Mouse (Mus musculus): ENCODE measurements at regions not wholly inside any gene's neighbourhood (a gene's known extent, or its start where the extent isn't known, plus 50 kb on each side); places are given as distances from the start of the nearest gene placed in this dataset.

- H3K4me3 ChIP-seq (ENCODE audit: low read depth, low read length), result no peak overlapping the region
- H3K9me3 ChIP-seq (replicated peaks; ENCODE audit: control insufficient read depth, insufficient read depth, low read length, poor library complexity, severe bottlenecking), result no peaks in the 10 kb centered on the region
- no peaks in the 10 kb centered on the region for H3K27me3 ChIP-seq (ENCODE audit: control insufficient read depth, insufficient read depth, low read length, poor library complexity, severe bottlenecking)
- H3K9ac ChIP-seq (ENCODE audit: low read depth, poor library complexity, severe bottlenecking), result no peak overlapping the region
- TF ChIP-seq POLR2A (IDR thresholded peaks at IDR 0.05; ENCODE audit: insufficient read depth, low read length), result no peak
- TF ChIP-seq CTCF (IDR thresholded peaks at IDR 0.05; ENCODE audit: low read depth, low read length), result no peak
- no peak for TF ChIP-seq EP300 (IDR thresholded peaks at IDR 0.05; ENCODE audit: insufficient read depth, low read depth, low read length)
- H3K36me3 ChIP-seq (ENCODE audit: control insufficient read depth, insufficient read depth, low read length, poor library complexity, severe bottlenecking), result no peaks in the 10 kb centered on the region
- no peaks in the 10 kb centered on the region for H3K4me1 ChIP-seq (ENCODE audit: control insufficient read depth, insufficient read depth, low read length)
- H3K27ac ChIP-seq (ENCODE audit: insufficient read depth, low read length), result no peak overlapping the region
These were observed 232.6 kb downstream of the Ube2cbp start for GRCm38 (mm10) chr9:86232174-86232573.

GRCm38 (mm10) chr9:86233775-86234174 lies 231.0 kb downstream of the Ube2cbp start:
- no peaks in the 10 kb centered on the region for H3K36me3 ChIP-seq (ENCODE audit: control insufficient read depth, insufficient read depth, low read length, poor library complexity, severe bottlenecking)
- no peak overlapping the region for H3K4me3 ChIP-seq (ENCODE audit: low read depth, low read length)
- H3K4me1 ChIP-seq (ENCODE audit: control insufficient read depth, insufficient read depth, low read length), result no peaks in the 10 kb centered on the region
- no peak for TF ChIP-seq EP300 (IDR thresholded peaks at IDR 0.05; ENCODE audit: insufficient read depth, low read depth, low read length)
- TF ChIP-seq POLR2A (IDR thresholded peaks at IDR 0.05; ENCODE audit: insufficient read depth, low read length), result no peak
- no peak for TF ChIP-seq CTCF (IDR thresholded peaks at IDR 0.05; ENCODE audit: low read depth, low read length)
- H3K27ac ChIP-seq (ENCODE audit: insufficient read depth, low read length), result no peak overlapping the region
- no peak overlapping the region for H3K9ac ChIP-seq (ENCODE audit: low read depth, poor library complexity, severe bottlenecking)
- no peaks in the 10 kb centered on the region; the same call in 1 of the 2 replicates for H3K27me3 ChIP-seq (ENCODE audit: control insufficient read depth, insufficient read depth, low read length, poor library complexity, severe bottlenecking)
- no peaks in the 10 kb centered on the region for H3K9me3 ChIP-seq (replicated peaks; ENCODE audit: control insufficient read depth, insufficient read depth, low read length, poor library complexity, severe bottlenecking)

- TF ChIP-seq EP300 (IDR thresholded peaks at IDR 0.05; ENCODE audit: insufficient read depth, low read depth, low read length) (no peak), CTCF (IDR thresholded peaks at IDR 0.05; ENCODE audit: low read depth, low read length) (no peak), POLR2A (IDR thresholded peaks at IDR 0.05; ENCODE audit: insufficient read depth, low read length) (no peak)
- no peaks in the 10 kb centered on the region for H3K36me3 ChIP-seq (ENCODE audit: control insufficient read depth, insufficient read depth, low read length, poor library complexity, severe bottlenecking)
- H3K9me3 ChIP-seq (replicated peaks; ENCODE audit: control insufficient read depth, insufficient read depth, low read length, poor library complexity, severe bottlenecking), result no peaks in the 10 kb centered on the region
- no peak overlapping the region for H3K9ac ChIP-seq (ENCODE audit: low read depth, poor library complexity, severe bottlenecking)
- no peak overlapping the region for H3K27ac ChIP-seq (ENCODE audit: insufficient read depth, low read length)
- H3K4me1 ChIP-seq (ENCODE audit: control insufficient read depth, insufficient read depth, low read length), result no peaks in the 10 kb centered on the region
- no peaks in the 10 kb centered on the region; the same call in 1 of the 2 replicates for H3K27me3 ChIP-seq (ENCODE audit: control insufficient read depth, insufficient read depth, low read length, poor library complexity, severe bottlenecking)
- H3K4me3 ChIP-seq (ENCODE audit: low read depth, low read length), result no peak overlapping the region
These were observed 226.1 kb downstream of the Ube2cbp start for GRCm38 (mm10) chr9:86238691-86239090.

GRCm38 (mm10) chr9:86240287-86240686 lies 224.5 kb downstream of the Ube2cbp start:
- Histone ChIP-seq H3K9ac (ENCODE audit: low read depth, poor library complexity, severe bottlenecking) (no peak overlapping the region), H3K4me3 (ENCODE audit: low read depth, low read length) (no peak overlapping the region), H3K36me3 (ENCODE audit: control insufficient read depth, insufficient read depth, low read length, poor library complexity, severe bottlenecking) (no peaks in the 10 kb centered on the region), H3K9me3 (replicated peaks; ENCODE audit: control insufficient read depth, insufficient read depth, low read length, poor library complexity, severe bottlenecking) (no peaks in the 10 kb centered on the region), H3K4me1 (ENCODE audit: control insufficient read depth, insufficient read depth, low read length) (no peaks in the 10 kb centered on the region), H3K27me3 (ENCODE audit: control insufficient read depth, insufficient read depth, low read length, poor library complexity, severe bottlenecking) (no peaks in the 10 kb centered on the region; the same call in 1 of the 2 replicates), H3K27ac (ENCODE audit: insufficient read depth, low read length) (no peak overlapping the region)
- no peak for TF ChIP-seq EP300 (IDR thresholded peaks at IDR 0.05; ENCODE audit: insufficient read depth, low read depth, low read length)

GRCm38 (mm10) chr9:86240896-86241295 lies 223.9 kb downstream of the Ube2cbp start:
- H3K36me3 ChIP-seq (ENCODE audit: control insufficient read depth, insufficient read depth, low read length, poor library complexity, severe bottlenecking), result no peaks in the 10 kb centered on the region

GRCm38 (mm10) chr9:86250197-86250596 lies 214.6 kb downstream of the Ube2cbp start:
- no peaks in the 10 kb centered on the region for H3K9me3 ChIP-seq (replicated peaks; ENCODE audit: control insufficient read depth, insufficient read depth, low read length, poor library complexity, severe bottlenecking)
- no peak overlapping the region for H3K27ac ChIP-seq (ENCODE audit: insufficient read depth, low read length)
- H3K27me3 ChIP-seq (ENCODE audit: control insufficient read depth, insufficient read depth, low read length, poor library complexity, severe bottlenecking), result no peaks in the 10 kb centered on the region
- no peak overlapping the region for H3K9ac ChIP-seq (ENCODE audit: low read depth, poor library complexity, severe bottlenecking)
- H3K4me3 ChIP-seq (ENCODE audit: low read depth, low read length), result no peak overlapping the region
- no peaks in the 10 kb centered on the region for H3K4me1 ChIP-seq (ENCODE audit: control insufficient read depth, insufficient read depth, low read length)
- no peaks in the 10 kb centered on the region for H3K36me3 ChIP-seq (ENCODE audit: control insufficient read depth, insufficient read depth, low read length, poor library complexity, severe bottlenecking)
- TF ChIP-seq CTCF (IDR thresholded peaks at IDR 0.05; ENCODE audit: low read depth, low read length), result no peak
- no peak for TF ChIP-seq POLR2A (IDR thresholded peaks at IDR 0.05; ENCODE audit: insufficient read depth, low read length)
- no peak for TF ChIP-seq EP300 (IDR thresholded peaks at IDR 0.05; ENCODE audit: insufficient read depth, low read depth, low read length)

More at GRCm38 (mm10) chr9:86240896-86241295, 223.9 kb downstream of the Ube2cbp start:
- H3K9me3 ChIP-seq (replicated peaks; ENCODE audit: control insufficient read depth, insufficient read depth, low read length, poor library complexity, severe bottlenecking), result no peaks in the 10 kb centered on the region
- no peaks in the 10 kb centered on the region for H3K4me1 ChIP-seq (ENCODE audit: control insufficient read depth, insufficient read depth, low read length)
- no peak overlapping the region for H3K4me3 ChIP-seq (ENCODE audit: low read depth, low read length)
- H3K27me3 ChIP-seq (ENCODE audit: control insufficient read depth, insufficient read depth, low read length, poor library complexity, severe bottlenecking), result no peaks in the 10 kb centered on the region; the same call in 1 of the 2 replicates
- no peak overlapping the region for H3K27ac ChIP-seq (ENCODE audit: insufficient read depth, low read length)
- TF ChIP-seq CTCF (IDR thresholded peaks at IDR 0.05; ENCODE audit: low read depth, low read length), result no peak
- TF ChIP-seq EP300 (IDR thresholded peaks at IDR 0.05; ENCODE audit: insufficient read depth, low read depth, low read length), result no peak
- no peak for TF ChIP-seq POLR2A (IDR thresholded peaks at IDR 0.05; ENCODE audit: insufficient read depth, low read length)
- H3K9ac ChIP-seq (ENCODE audit: low read depth, poor library complexity, severe bottlenecking), result no peak overlapping the region
